Mouse (Mus musculus) kidney, adult 2 months (tissue): ENCODE measurements at regions not wholly inside any gene's neighbourhood (a gene's known extent, or its start where the extent isn't known, plus 50 kb on each side); places are given as distances from the start of the nearest gene placed in this dataset.

Experiments
- DNase-seq: peaks from one replicate; pipeline ENCODE4 v3.0.0; 2021
- H3K27ac ChIP-seq: fragments of 200-500 bp; 2 replicates; pipeline ENCODE4 v1.5.1; 2012; ENCODE audit warnings: low read depth, low read length, control low read depth, inconsistent platforms; ENCODE audit not compliant: insufficient read depth
- H3K27me3 ChIP-seq: fragments of 200-500 bp; replicated peaks from 2 replicates; pipeline ENCODE4 v1.6.1; 2012; ENCODE audit warnings: mild to moderate bottlenecking, moderate library complexity, low read length, inconsistent platforms; ENCODE audit not compliant: control insufficient read depth, insufficient read depth
- H3K36me3 ChIP-seq: fragments of 200-500 bp; 2 replicates; pipeline ENCODE4 v1.6.1; 2012; ENCODE audit warnings: mild to moderate bottlenecking, moderate library complexity, low read length, inconsistent platforms; ENCODE audit not compliant: control insufficient read depth, insufficient read depth
- H3K4me1 ChIP-seq: fragments of 200-500 bp; 2 replicates; pipeline ENCODE4 v1.6.1; 2011; ENCODE audit warnings: low read length; ENCODE audit not compliant: control insufficient read depth, insufficient read depth
- H3K4me3 ChIP-seq: fragments of 200-500 bp; 2 replicates; pipeline ENCODE4 v1.5.1; 2011; ENCODE audit warnings: mild to moderate bottlenecking, low read depth, low read length, control low read depth; ENCODE audit not compliant: insufficient read depth
- CTCF ChIP-seq: fragments of 200-500 bp; conservative IDR thresholded peaks from 2 replicates; pipeline ENCODE4 v1.5.1; 2011; ENCODE audit warnings: low read depth, mild to moderate bottlenecking, control low read depth, low read length, moderate library complexity, mixed read lengths; ENCODE audit not compliant: insufficient read depth, insufficient read length
- POLR2A ChIP-seq: fragments of 200-500 bp; IDR thresholded peaks from one replicate; pipeline ENCODE4 v1.6.1; 2011; ENCODE audit warnings: low read depth, low read length, control low read depth
- WGBS: fragments of 180-500 bp; shearing (Covaris S2); methylation state at CpG from one replicate; pipeline ENCODE4 v1.1.7; 2018; 5-methylcytosine and 5-hydroxymethylcytosine counted together

GRCm38 (mm10) chr7:124557213-124557612 is 574.5 kb downstream of the Hs3st4 start:
- Histone ChIP-seq H3K4me1 (no peaks in the 10 kb centered on the region; the same call in 1 of the 2 replicates), H3K4me3 (no peak overlapping the region), H3K27me3 (no peaks in the 10 kb centered on the region), H3K36me3 (no peaks in the 10 kb centered on the region), H3K27ac (no peak overlapping the region)
- peak; percentile 11 for DNase-seq
- no peak for TF ChIP-seq CTCF
- TF ChIP-seq POLR2A = no peak

DNA sequence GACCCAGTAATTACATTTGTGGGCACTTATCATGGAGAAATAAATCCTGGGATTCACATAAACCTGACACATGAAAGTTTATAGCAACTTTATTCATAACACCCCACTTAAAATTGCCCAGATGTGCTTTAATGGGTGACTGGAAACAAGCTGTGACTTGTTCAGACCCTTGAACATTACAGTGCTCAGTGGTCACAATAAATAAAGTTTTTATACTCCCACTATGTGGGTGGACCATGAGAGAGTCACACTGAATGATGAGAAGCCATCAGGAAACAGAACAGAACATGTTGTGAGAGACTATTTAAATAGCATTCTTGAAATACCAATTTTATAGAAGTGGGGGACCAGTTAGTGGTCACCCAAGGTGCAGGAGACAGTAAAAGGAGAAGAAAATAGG is 588.1 kb downstream of the Hs3st4 start:
- no peaks in the 10 kb centered on the region for H3K4me1 ChIP-seq
- no peak for TF ChIP-seq CTCF
- TF ChIP-seq POLR2A = no peak
- no peak overlapping the region for H3K27ac ChIP-seq
- H3K27me3 ChIP-seq = no peaks in the 10 kb centered on the region; the same call in 1 of the 2 replicates
- no peaks in the 10 kb centered on the region for H3K36me3 ChIP-seq
- H3K4me3 ChIP-seq = no peak overlapping the region
- no peak for DNase-seq

- Histone ChIP-seq H3K4me1 (no peaks in the 10 kb centered on the region), H3K4me3 (no peak overlapping the region), H3K36me3 (no peaks in the 10 kb centered on the region), H3K27me3 (no peaks in the 10 kb centered on the region; the same call in 1 of the 2 replicates), H3K27ac (no peak overlapping the region)
- DNase-seq = no peak
- no peak for TF ChIP-seq CTCF
- 61% methylated on average over 5 of the region's 5 CpGs for WGBS
Observed at GRCm38 (mm10) chr7:124573666-124574065, 591.0 kb downstream of the Hs3st4 start.

GRCm38 (mm10) chr7:124581342-124581741 is 598.7 kb downstream of the Hs3st4 start:
- no peak for TF ChIP-seq POLR2A
- no peak for TF ChIP-seq CTCF
- DNase-seq = no peak
- no peak overlapping the region for H3K27ac ChIP-seq
- H3K27me3 ChIP-seq = no peaks in the 10 kb centered on the region
- no peak overlapping the region for H3K4me3 ChIP-seq
- H3K4me1 ChIP-seq = no peaks in the 10 kb centered on the region; the same call in 1 of the 2 replicates
- WGBS = 76% methylated on average over 2 of the region's 2 CpGs
- no peaks in the 10 kb centered on the region for H3K36me3 ChIP-seq

- no peaks in the 10 kb centered on the region; the same call in 1 of the 2 replicates for H3K4me1 ChIP-seq
- no peaks in the 10 kb centered on the region for H3K36me3 ChIP-seq
- no peak for TF ChIP-seq CTCF
- TF ChIP-seq POLR2A = no peak
- 76% methylated on average over 1 of the region's 1 CpGs for WGBS
- H3K27me3 ChIP-seq = no peaks in the 10 kb centered on the region
- no peak overlapping the region for H3K4me3 ChIP-seq
- no peak overlapping the region for H3K27ac ChIP-seq
- no peak for DNase-seq
Observed at GRCm38 (mm10) chr7:124585296-124585695, 602.6 kb downstream of the Hs3st4 start.

DNA sequence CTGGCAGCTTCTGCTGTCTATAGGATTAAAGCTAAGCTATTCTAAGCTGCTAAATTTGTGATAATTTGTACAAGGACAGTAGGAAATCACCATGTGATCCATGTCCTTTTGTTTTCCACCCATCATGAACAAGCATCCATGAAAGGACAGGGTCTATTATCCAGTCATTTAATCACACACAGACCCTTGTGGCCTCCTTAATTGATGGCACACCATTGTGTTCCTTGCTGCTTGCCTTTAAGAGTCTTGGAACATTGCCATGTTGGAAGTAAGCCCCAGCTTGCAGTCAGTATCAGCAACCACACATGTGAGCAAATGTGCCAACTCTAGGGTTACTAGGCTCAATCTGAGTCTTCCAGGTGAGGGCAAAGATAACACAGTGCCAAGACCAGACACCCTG is 608.7 kb downstream of the Hs3st4 start:
- TF ChIP-seq POLR2A = no peak
- no peak for DNase-seq
- Histone ChIP-seq H3K36me3 (no peaks in the 10 kb centered on the region), H3K27me3 (no peaks in the 10 kb centered on the region), H3K27ac (no peak overlapping the region), H3K4me1 (no peaks in the 10 kb centered on the region; the same call in 1 of the 2 replicates), H3K4me3 (no peak overlapping the region)

GRCm38 (mm10) chr7:124593462-124593861 is 610.8 kb downstream of the Hs3st4 start:
- TF ChIP-seq CTCF (no peak), POLR2A (no peak)

DNA sequence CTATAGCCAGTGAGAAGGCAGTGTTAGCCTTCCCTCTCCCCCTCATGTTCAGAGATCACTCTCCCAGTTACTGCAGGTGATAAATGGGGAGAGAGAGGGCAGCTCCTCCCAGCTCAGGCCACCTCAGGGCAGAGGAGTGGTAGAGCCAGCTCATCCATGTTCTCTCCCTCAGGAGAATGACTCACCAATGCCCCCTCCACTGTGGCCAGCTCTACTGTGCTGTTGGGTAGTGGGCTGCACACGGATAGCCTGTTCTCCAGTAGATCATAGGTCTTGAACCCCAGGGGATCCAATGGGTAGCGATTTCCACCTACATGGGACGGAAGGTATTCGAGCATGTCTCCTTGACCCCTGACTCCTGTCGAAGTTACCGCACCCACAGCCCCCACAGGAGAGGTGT is 618.1 kb downstream of the Hs3st4 start:
- Histone ChIP-seq H3K27ac (no peak overlapping the region), H3K4me1 (0 out of 2 replicates have a peak, but pooled peaks cover 4% of the 10 kb centered on the region), H3K4me3 (no peak overlapping the region), H3K36me3 (no peaks in the 10 kb centered on the region), H3K27me3 (no peaks in the 10 kb centered on the region)
- DNase-seq = no peak
- WGBS = 84% methylated on average over 6 of the region's 6 CpGs
- no peak for TF ChIP-seq POLR2A
- TF ChIP-seq CTCF = no peak

More at GRCm38 (mm10) chr7:124593462-124593861, 610.8 kb downstream of the Hs3st4 start:
- H3K4me3 ChIP-seq = no peak overlapping the region
- no peak overlapping the region for H3K27ac ChIP-seq
- no peaks in the 10 kb centered on the region for H3K27me3 ChIP-seq
- H3K4me1 ChIP-seq = no peaks in the 10 kb centered on the region; the same call in 1 of the 2 replicates
- H3K36me3 ChIP-seq = no peaks in the 10 kb centered on the region
- DNase-seq = peak; percentile 28
